Mouse (Mus musculus) CH12.LX (cell line): Measurements from ENCODE around the gene Laptm5.

Source experiments
- EP300 ChIP-seq: IDR thresholded peaks from 2 replicates; pipeline ENCODE4 v1.6.1; 2011; ENCODE audit warnings: low read length, improper control_type of control experiment
- HCFC1 ChIP-seq: IDR thresholded peaks from 2 replicates; pipeline ENCODE4 v1.6.1; 2012; ENCODE audit warnings: low read depth, mild to moderate bottlenecking, inconsistent platforms, low read length, improper control_type of control experiment
- POLR2AphosphoS2 ChIP-seq: IDR thresholded peaks from 2 replicates; pipeline ENCODE4 v1.6.1; 2011; ENCODE audit warnings: low read depth, low read length, improper control_type of control experiment
- ZMIZ1 ChIP-seq: IDR thresholded peaks from 2 replicates; pipeline ENCODE4 v1.6.1; 2012; ENCODE audit warnings: low read depth, mild to moderate bottlenecking, inconsistent platforms, low read length, improper control_type of control experiment

- no peak for TF ChIP-seq EP300
- TF ChIP-seq ZMIZ1, result no peak
- no peak for TF ChIP-seq HCFC1
- no peak for TF ChIP-seq POLR2AphosphoS2
Observed at GRCm38 (mm10) chr4:130876016-130876726, 36.8 kb upstream of the Laptm5 start.
